Mouse (Mus musculus): Measurements from ENCODE around the gene Scimp.

GRCm38 (mm10) chr11:70815498-70816078 is 3.2 kb upstream of the Scimp start:
- peak; percentile 85 for TF ChIP-seq CTCF (IDR thresholded peaks at IDR 0.05; ENCODE audit: low read depth)
- no peak for TF ChIP-seq EP300 (IDR thresholded peaks at IDR 0.05; ENCODE audit: low read depth)

Data from liver, postnatal 0 days (tissue).